Mouse (Mus musculus) hindbrain, postnatal 0 days (tissue): ENCODE data around the gene Nav3. TPM values are rescaled to one million over a fixed set of nuclear protein-coding genes. Genes with fewer than 3 reads are reported as not detected.

Experiments used
- ATAC-seq: fragments of 200-750 bp; cut with Nextera tagmentation; 2 replicates; pipeline ENCODE4 v1.8.0; 2017; ENCODE audit warnings: mild to moderate bottlenecking, moderate TSS enrichment, moderate library complexity
- DNase-seq: peaks from one replicate; pipeline ENCODE4 v3.0.0-alpha.2; 2015; ENCODE audit warnings: low spot score
- H3K27ac ChIP-seq: fragments of 300-500 bp; sonication (generic); 2 replicates; pipeline ENCODE4 v1.5.1; 2014; ENCODE audit warnings: mild to moderate bottlenecking
- H3K27me3 ChIP-seq: fragments of 300-500 bp; sonication (generic); 2 replicates; pipeline ENCODE4 v1.6.1; 2014; ENCODE audit warnings: low read length, mixed read lengths; ENCODE audit not compliant: insufficient read depth
- H3K36me3 ChIP-seq: fragments of 300-500 bp; sonication (generic); 2 replicates; pipeline ENCODE4 v1.6.1; 2014; ENCODE audit warnings: low read length, mixed read lengths; ENCODE audit not compliant: insufficient read depth
- H3K4me1 ChIP-seq: fragments of 300-500 bp; sonication (generic); 2 replicates; pipeline ENCODE4 v1.6.1; 2014; ENCODE audit warnings: antibody characterized with exemption, low read length, mixed read lengths; ENCODE audit not compliant: insufficient read depth
- H3K4me2 ChIP-seq: fragments of 300-500 bp; sonication (generic); 2 replicates; pipeline ENCODE4 v1.6.1; 2014; ENCODE audit warnings: low read depth, mild to moderate bottlenecking, low read length, moderate library complexity, mixed read lengths
- H3K4me3 ChIP-seq: fragments of 300-500 bp; sonication (generic); 2 replicates; pipeline ENCODE4 v1.5.1; 2014; ENCODE audit warnings: low read length
- H3K9ac ChIP-seq: fragments of 300-500 bp; sonication (generic); replicated peaks from 2 replicates; pipeline ENCODE4 v1.6.1; 2014; ENCODE audit warnings: mild to moderate bottlenecking, low read length, moderate library complexity, mixed read lengths
- H3K9me3 ChIP-seq: fragments of 300-500 bp; sonication (generic); 2 replicates; pipeline ENCODE4 v1.6.1; 2016; ENCODE audit warnings: low read length, mixed read lengths
- CTCF ChIP-seq: IDR thresholded peaks from 2 replicates; pipeline ENCODE4 v1.5.1; 2016; ENCODE audit warnings: antibody characterized with exemption, control low read depth, low read depth
- WGBS: fragments of 180-500 bp; shearing (Covaris S2); extraction: QIAGEN DNeasy Blood & Tissue Kit; methylation state at CpG from one replicate; pipeline ENCODE4 v1.1.7; 2014; 5-methylcytosine and 5-hydroxymethylcytosine counted together
- polyA plus RNA-seq: library from polyadenylated mRNA; unstranded; fragments of >200 nt; fragmentation: Nextera tagmentation; extraction: Ambion mirVana; gene quantifications from 2 replicates; pipeline ENCODE4 v1.2.1, GENCODE M21; 2015
- total RNA-seq: library from RNA; depleted of rRNA; stranded (reverse); fragments of >200 nt; gene quantifications from 2 replicates; pipeline ENCODE4 v1.2.3, GENCODE M21; 2014

The Nav3 gene
- total and polyA plus RNA-seq, 2 experiments from 2014 or later = 18.2 to 98.1 TPM

DNA sequence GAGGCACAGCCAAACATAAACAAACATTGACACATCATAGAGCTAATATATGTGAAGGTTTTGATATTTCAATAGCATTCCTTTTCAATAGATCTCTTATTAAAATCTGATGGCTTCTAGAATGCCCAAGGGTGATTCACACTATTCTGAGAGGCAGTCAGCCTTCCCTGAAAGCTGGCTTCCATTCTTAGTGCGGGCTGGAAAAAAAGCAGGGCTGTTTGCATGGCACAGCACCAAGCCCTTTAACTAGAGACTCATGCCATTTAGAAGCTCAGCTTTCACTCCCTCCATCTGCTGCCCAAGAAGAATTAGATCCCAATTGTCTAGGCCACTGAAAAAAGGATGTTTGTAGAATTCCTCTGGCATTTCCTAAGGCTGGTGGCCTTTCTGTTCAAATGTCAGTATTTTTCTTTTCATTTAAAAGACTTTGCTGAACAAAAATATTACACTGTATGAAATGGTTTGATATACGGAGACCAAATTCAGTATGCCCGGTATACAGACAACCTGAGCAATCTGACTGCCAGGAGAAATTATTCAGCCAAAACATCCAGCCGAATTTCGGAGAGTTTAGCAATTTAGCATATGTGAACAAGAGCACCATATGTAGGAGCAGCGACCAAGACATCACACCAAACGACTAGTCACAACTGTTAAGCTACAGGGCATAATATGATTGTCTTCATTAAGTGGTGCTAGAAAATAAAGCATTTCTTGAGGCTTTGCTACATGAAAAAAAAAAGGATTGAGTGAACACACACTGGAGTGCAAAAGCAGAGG is 263.8 kb downstream of the Nav3 start:
- no peak for TF ChIP-seq CTCF
- peaks cover 10% of the 10 kb centered on the region; the same call in 1 of the 2 replicates for H3K4me1 ChIP-seq
- no peaks in the 10 kb centered on the region for H3K27me3 ChIP-seq
- 33% methylated on average over 7 of the region's 7 CpGs for WGBS
- no peaks in the 10 kb centered on the region for H3K36me3 ChIP-seq
- peak overlapping the region; percentile 24; the same call in 1 of the 2 replicates for H3K4me2 ChIP-seq
- peak; percentile 80 for ATAC-seq
- H3K4me3 ChIP-seq = no peak overlapping the region
- H3K9me3 ChIP-seq = no peaks in the 10 kb centered on the region
- peak; percentile 84 for DNase-seq
- no peak overlapping the region for H3K9ac ChIP-seq
- H3K27ac ChIP-seq = peak overlapping the region; percentile 58

DNA sequence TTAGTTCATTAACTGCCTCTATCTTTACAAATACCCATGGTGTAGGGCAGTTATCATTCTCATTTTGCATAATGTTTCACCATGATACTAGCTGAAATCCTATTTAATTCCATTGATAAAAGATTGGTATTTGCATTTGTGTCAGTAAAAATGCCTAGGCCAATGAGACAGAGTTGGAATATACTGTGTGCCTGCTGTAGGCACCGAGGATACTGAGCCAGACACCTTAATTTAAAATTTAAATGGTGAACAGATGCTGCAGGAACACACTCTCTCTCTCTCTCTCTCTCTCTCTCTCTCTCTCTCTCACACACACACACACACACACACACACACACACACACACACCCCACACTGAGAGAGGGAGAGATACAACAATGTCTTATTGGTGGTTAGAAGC is 269.8 kb downstream of the Nav3 start:
- H3K36me3 ChIP-seq = no peaks in the 10 kb centered on the region
- H3K9me3 ChIP-seq = no peaks in the 10 kb centered on the region
- WGBS = 27% methylated on average over 1 of the region's 1 CpGs
- no peaks in the 10 kb centered on the region for H3K27me3 ChIP-seq
- DNase-seq (no peak), ATAC-seq (no peak)
- no peak overlapping the region for H3K4me3 ChIP-seq
- H3K4me1 ChIP-seq = no peaks in the 10 kb centered on the region
- H3K9ac ChIP-seq = no peak overlapping the region
- H3K4me2 ChIP-seq = no peak overlapping the region
- no peak for TF ChIP-seq CTCF
- H3K27ac ChIP-seq = no peak overlapping the region

DNA sequence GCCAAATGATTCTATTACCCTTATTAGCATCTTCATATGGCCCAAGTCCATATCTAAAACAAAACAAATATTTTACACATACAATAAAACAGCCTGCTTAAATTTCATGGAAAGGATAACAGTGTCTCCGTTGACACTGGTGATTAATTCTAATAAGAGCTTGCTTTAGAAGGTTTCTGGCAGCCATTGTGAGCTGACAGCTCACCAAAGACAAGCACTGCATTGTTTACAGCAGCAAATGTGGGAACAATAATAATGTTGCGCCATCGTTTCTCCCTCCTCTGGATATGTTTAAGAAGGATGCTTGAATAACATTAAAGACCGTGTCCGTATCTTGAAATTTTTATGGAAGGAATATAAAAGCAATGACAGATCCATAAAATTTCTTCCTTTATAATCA is 280.1 kb downstream of the Nav3 start:
- DNase-seq (no peak), ATAC-seq (no peak)
- no peak for TF ChIP-seq CTCF
- WGBS = 36% methylated on average over 5 of the region's 5 CpGs
- no peak overlapping the region for H3K9ac ChIP-seq
- no peaks in the 10 kb centered on the region for H3K36me3 ChIP-seq
- no peak overlapping the region for H3K4me3 ChIP-seq
- no peak overlapping the region for H3K27ac ChIP-seq
- H3K4me2 ChIP-seq = no peak overlapping the region
- H3K27me3 ChIP-seq = no peaks in the 10 kb centered on the region
- no peaks in the 10 kb centered on the region for H3K9me3 ChIP-seq
- no peaks in the 10 kb centered on the region for H3K4me1 ChIP-seq

DNA sequence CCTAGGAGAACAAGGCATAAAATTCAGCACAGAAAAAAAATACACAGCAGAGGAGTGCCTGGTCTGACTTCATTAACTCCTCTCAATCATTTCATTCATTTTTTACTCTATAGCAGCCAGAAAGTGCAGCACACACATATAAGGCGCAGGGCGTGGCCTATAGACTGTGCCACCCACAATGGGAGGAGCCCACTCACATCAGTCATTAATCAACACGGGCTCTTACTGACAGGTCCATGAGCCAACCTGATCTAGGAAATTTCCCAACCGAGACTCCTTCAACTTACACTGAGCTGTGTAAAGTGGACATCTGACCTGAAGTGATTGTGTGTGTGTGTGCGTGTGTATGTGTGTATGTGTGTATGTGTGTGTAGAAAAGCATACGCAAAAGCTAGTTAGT is 286.6 kb downstream of the Nav3 start:
- Histone ChIP-seq H3K27ac (no peak overlapping the region), H3K9ac (no peak overlapping the region)
- ATAC-seq = no peak

DNA sequence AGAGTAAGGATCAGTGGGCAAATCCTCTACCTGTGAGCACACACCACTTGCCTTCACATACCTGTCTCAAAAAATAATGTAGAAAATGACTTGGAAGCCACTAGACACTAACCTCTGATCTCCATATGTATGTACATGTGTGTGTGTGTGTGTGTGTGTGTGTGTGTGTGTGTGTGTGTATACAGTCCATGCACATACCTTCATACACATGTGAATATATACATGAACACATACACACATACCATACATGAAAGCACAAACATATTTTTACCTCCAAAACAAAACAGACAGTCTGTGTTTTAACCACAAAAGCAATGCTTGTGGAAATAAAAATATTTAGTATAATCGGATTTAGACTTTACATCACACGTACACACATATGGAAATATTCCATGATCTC is 287.1 kb downstream of the Nav3 start:
- H3K27me3 ChIP-seq = no peaks in the 10 kb centered on the region
- H3K4me1 ChIP-seq = no peaks in the 10 kb centered on the region
- H3K9ac ChIP-seq = no peak overlapping the region
- H3K27ac ChIP-seq = no peak overlapping the region
- H3K9me3 ChIP-seq = no peaks in the 10 kb centered on the region
- no peaks in the 10 kb centered on the region for H3K36me3 ChIP-seq
- no peak for ATAC-seq
- no peak for TF ChIP-seq CTCF
- no peak overlapping the region for H3K4me3 ChIP-seq
- no peak for DNase-seq
- H3K4me2 ChIP-seq = no peak overlapping the region
- WGBS = 91% methylated on average over 2 of the region's 2 CpGs

More for the DNA sequence above, 286.6 kb downstream of the Nav3 start:
- H3K4me3 ChIP-seq = no peak overlapping the region
- no peaks in the 10 kb centered on the region for H3K36me3 ChIP-seq
- no peak for TF ChIP-seq CTCF
- no peaks in the 10 kb centered on the region for H3K27me3 ChIP-seq
- no peak for DNase-seq
- H3K4me1 ChIP-seq = no peaks in the 10 kb centered on the region
- H3K9me3 ChIP-seq = no peaks in the 10 kb centered on the region
- no peak overlapping the region for H3K4me2 ChIP-seq
- WGBS = 81% methylated on average over 6 of the region's 6 CpGs

DNA sequence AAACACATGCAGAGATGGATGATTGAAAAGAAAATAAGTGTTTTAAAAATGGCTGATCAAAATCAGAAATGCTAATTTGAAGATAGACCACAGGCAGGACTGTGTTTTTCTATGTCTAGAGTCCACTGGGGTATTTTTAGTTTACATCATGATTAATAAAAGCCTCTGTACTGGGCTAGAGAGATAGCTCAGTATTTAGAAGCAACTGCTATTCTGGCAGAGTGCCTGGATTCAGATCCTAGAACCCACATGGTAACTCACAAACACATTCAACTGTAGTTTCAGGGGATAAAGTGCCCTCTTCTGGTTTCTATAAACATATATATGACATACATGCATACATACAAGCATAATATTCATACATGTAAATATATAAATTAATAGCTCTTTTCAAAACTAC is 293.4 kb downstream of the Nav3 start:
- DNase-seq (peak; percentile 31), ATAC-seq (no peak)
- H3K27me3 ChIP-seq = no peaks in the 10 kb centered on the region
- no peaks in the 10 kb centered on the region for H3K36me3 ChIP-seq
- TF ChIP-seq CTCF = no peak
- 0 out of 2 replicates have a peak, but pooled peaks cover 3% of the 10 kb centered on the region for H3K4me1 ChIP-seq
- H3K4me2 ChIP-seq = no peak overlapping the region
- H3K9ac ChIP-seq = no peak overlapping the region
- H3K27ac ChIP-seq = no peak overlapping the region
- no peaks in the 10 kb centered on the region for H3K9me3 ChIP-seq
- H3K4me3 ChIP-seq = no peak overlapping the region

DNA sequence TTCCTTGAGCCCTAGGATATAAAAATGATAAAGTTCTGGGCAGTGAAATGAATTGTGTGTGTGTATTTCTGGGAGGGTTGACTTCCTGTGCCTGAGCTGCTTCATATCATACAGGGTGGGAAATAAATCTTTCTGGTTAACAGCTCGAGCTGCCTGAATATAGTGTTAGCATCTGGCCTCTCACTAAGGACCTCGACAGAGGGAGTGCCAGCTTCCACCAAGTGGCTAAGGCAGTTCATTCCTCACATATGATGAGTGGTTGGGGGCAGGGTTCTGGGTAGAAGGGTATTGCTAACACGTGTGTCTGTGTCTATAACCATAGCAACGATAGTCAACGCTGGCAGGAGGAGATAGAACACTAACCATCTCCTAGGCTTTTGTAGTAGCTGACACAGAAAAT is 295.1 kb downstream of the Nav3 start:
- 0 out of 2 replicates have a peak, but pooled peaks cover 3% of the 10 kb centered on the region for H3K4me1 ChIP-seq
- 42% methylated on average over 5 of the region's 5 CpGs for WGBS
- H3K36me3 ChIP-seq = no peaks in the 10 kb centered on the region
- ATAC-seq (peak; percentile 53), DNase-seq (peak; percentile 30)
- no peak overlapping the region for H3K4me2 ChIP-seq
- no peak overlapping the region for H3K27ac ChIP-seq
- no peak overlapping the region for H3K9ac ChIP-seq
- no peaks in the 10 kb centered on the region for H3K9me3 ChIP-seq
- no peak overlapping the region for H3K4me3 ChIP-seq
- no peaks in the 10 kb centered on the region for H3K27me3 ChIP-seq
- TF ChIP-seq CTCF = no peak
